Mouse (Mus musculus): ENCODE results near the gene Slc37a1.
"Not testable (repeated sequence)": the region's sequence is repeated elsewhere in the genome, so short reads cannot be mapped to it uniquely, and the experiment has no call there.

Slc37a1 gene

GRCm38 (mm10) chr17:31269761-31270160 lies 16.8 kb upstream of the Slc37a1 start:
- DNase-seq: no peak

GRCm38 (mm10) chr17:31270246-31270645 lies 16.3 kb upstream of the Slc37a1 start:
- no peak for DNase-seq

GRCm38 (mm10) chr17:31270736-31271135 lies 15.9 kb upstream of the Slc37a1 start:
- DNase-seq: not testable (repeated sequence)

DNA sequence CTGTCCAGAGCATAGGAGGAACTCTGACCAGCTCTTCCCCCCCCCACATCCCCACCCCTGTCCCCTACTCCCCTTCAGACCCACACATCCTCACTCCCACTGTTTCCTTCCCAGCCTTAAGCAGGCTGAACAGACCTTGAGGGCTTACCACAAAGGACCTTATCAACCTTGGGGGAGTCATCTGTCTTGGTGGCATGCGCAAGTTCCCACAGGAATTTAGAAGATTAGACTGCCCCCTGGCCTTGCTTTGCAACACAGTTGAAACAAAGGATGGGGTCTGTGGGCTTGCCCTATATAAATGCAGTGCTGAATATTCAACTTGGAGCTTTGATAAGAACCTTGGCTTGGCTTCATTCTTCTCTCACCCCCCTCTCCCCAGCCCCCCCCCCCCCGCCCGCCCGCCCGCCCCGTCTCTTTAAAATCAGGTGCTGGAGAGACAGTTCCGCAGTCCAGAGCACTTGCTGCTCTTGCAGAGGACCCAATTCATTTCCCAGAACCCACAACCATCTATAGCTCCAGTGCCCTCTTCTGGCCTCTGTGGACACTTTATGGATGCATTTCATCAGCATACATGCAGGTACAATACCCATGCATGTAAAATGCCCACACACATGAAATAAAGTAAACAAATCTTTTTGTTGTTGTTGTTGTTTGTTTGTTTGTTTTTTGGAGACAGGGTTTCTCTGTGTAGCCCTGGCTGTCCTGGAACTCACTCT lies 15.3 kb upstream of the Slc37a1 start:
- no peak for DNase-seq

DNA sequence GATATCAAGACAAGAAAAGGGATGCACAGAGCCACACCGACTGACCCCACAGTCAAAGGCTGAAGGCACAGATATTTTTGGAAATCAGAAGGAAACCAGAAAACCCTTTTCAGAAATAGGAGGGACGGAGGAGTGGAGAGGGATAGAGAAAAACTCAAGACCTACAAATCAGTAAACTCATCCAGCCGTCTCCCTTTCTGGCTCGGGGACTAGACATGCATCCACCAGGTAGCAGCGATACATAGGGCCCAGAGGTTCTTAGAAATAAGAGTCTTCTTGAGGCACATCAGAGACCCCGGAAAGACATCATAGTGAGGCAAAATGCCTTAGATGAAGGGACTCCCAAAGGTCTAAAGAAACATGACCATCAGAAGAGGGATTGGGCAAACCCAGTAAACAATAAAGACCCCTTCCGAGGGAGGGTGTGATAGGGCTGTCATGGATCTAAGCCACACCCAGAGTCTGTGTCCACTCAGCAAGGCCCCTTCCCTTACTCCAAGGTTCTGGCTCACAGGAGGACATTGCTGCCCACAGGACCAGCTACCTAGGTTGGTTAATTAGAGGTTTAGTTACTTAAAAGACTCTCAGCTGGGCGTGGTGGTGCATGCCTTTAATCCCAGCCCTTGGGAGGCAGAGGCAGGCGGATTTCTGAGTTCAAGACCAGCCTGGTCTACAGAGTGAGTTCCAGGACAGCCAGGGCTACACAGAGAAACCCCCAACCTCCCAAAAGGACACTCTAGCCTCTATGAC lies 14.0 kb upstream of the Slc37a1 start:
- DNase-seq: no peak

DNA sequence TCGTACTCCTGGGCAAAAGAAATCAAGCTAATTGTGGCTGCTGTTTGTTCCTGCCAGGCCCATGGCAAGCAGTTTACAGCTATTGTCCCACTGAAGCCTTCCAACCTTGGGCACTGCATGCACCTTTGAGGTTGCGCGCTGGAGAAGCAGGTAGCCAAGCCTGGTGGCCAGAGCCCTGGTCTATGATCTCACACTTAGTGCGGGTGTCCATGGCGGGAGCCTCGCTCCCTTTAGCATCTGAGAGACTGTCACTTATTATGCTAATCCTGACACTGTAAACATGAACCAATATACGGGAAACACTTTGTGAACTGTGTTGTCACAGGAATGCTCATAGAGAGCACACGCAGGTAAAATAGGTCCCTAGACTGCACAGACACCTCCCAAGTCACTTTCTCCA lies 13.0 kb upstream of the Slc37a1 start:
- DNase-seq: no peak

- DNase-seq: no peak
Measured at GRCm38 (mm10) chr17:31275181-31275580, 11.4 kb upstream of the Slc37a1 start.

DNA sequence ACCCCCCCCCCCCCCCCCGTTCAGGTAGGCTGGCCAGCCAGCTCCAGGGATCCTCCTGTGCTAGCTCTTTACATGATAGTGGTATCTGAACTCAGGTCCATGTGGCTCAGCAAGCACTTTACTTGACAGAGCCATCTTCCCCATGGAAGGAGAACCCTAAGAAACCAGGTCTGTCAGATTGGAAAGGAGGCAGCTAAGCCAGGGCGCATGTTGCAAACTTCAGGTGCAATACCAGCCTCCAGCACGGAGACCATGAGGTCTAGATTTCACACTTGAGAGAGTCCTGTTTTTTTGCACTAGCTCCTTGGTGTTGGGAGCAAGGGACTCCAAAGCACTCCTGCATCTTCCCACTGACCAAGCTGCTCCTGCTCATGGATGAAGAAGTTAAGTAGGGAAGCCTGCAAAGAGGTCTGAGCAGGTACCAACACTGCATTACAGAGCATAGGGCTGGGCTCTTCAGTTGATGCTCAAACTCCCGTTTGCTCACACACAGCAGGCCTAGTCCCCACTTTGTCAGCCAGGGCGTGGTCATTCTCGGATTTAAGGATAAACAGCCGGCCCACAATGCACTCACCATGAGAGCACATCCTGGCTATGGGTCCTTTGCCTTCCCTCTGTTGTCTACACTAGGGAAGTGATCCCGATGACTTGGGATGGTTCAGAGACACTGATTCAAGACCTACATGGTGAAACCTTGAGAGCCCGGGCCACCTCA lies 10.2 kb upstream of the Slc37a1 start:
- DNase-seq: peak; percentile 55

DNA sequence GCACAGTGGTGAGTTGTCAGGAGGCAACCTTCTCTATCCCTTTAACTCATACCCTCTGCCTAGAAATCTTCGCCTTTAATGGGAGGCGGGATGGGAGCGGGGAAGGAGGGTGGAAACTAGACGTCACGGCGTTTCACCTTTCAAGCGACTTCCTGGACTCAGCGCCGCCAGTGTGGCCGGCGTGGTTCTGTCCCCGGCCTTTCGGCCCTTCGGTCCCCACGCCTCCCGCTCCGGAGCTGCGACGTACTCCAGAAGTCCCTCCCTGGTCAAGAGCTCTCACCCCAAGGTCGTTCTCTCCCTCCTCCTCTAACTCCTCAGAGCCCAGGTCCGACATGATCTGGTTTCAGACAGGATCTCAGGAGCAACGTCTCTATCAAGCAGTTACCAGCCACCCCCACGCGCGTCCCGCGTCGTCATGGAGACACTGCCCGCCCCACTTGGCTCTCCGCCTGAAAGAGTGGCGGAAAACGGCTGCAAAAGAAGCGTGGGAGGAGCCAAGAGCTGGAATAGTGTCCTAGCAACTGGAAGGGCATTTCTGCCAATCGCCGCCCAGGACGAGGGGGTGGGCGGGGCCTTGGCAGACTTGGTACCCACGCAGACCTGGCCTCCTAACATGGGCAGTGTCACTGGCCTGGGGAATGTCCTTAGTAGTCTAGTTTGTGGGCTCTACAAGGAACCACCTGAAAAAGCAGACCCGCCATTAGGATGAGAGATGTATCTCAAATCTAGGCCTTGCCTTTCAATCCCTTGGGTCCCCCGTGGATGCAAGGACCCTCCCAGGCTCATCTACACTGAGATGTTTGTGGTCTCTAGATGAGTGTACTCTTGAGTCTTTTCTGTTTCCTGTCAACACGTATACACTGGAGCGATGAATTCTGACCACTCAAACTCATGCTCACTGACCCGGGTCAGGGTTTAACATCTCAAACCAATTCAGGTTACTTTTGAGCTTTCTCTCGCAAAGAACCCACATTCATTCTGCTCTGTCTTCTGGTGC lies 9.4 kb upstream of the Slc37a1 start, which contains the start of gene Rsph1:
Rsph1 (minus strand) TSS at position 462 of the 997 bp plus-strand sequence.
- DNase-seq: peak; percentile 100

DNA sequence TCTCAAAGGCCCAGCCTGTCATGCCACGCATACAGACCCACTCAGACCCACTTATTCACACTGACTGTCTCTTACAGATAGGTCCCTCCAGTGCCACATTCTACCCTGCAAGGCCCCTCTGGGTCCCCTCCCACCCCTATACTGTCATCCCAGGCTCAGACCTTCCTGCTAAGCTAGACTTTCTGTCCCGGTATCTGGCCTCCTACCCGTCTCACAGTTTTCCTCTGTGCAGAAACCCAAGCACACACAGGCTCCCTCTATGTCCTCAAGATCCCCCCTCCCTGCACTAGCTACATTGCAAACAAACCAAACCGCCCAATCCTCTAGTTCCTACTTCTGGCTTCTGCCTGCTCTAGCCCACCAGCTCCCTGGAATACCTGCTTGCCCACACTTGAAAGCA lies 8.7 kb upstream of the Slc37a1 start:
- DNase-seq: no peak

DNA sequence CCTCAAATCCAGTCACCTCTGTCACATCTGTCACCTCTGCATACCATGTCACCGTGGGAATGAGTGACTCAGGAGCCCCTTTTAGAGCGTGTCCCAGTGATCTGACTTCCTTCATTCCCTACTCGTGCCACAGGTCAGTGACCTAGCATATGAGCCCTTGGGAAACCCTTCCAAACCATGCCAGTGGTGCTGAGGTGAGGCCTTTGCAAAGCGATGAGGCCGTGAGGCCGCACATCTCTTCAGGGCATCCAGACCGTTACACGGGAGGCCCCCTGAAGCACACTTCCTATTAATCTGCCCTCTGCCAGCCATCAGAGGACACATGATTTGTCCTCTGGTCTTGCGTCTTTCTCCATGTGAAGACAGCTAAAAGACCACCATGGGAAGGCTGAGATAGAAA lies 7.1 kb upstream of the Slc37a1 start:
- DNase-seq: no peak

- DNase-seq: no peak
Measured at GRCm38 (mm10) chr17:31280269-31280668, 6.3 kb upstream of the Slc37a1 start.

GRCm38 (mm10) chr17:31281830-31282686 lies 4.5 kb upstream of the Slc37a1 start:
- DNase-seq: no peak

GRCm38 (mm10) chr17:31282687-31283053 lies 3.9 kb upstream of the Slc37a1 start:
- no peak for DNase-seq

- no peak for DNase-seq
Measured at GRCm38 (mm10) chr17:31285867-31286266, 725 bp upstream of the Slc37a1 start.

DNA sequence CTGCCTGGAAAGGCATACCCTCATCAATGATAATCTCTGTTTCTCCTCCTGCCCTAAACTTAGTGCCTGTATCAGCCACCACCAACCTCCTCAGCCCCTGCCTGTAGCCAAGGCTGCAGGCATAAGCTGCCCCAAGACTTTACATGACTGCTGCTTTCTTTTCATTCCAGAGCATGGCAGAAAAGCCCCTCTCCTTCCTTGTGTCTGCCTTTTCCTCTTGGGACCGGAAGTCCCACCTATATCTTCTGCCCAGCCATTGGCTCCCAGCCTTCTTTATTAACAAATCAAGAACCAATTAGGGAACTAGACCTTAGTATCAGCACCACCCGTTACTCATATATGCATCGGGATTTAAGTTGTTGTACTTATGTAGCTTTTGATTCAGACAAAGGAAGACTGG lies 624 bp downstream of the Slc37a1 start:
- no peak for DNase-seq

DNA sequence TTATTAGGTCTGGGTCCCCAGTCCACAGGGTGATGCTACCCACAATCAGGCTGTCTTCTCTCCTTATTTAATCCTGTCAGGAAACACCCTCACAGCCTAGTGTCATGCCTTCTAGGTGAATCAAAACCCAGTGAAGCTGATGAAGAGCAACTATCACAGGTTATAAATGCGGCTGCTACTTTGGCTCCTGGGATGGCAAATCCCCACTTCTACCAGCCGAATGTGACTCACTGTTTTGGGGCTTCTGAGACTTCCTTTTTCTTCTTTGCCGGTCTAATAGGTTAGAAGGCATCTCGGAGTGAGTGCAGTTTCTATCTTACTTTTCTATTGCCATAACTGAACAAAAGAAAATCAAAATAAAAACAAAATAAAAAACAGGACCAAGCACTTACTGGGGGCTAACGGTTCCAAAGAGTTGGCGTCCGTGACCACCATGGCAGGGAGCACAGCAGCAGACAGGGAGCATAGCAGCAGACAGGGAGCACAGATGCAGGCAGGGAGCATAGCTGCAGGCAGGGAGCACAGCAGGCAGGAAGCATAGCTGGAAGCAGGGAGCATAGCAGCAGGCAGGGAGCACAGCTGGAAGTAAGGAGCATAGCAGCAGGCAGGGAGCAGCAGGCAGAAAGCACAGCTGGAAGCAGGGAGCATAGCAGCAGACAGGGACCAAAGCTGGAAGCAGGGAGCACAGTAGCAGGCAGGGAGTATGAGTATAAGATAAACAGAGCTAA lies 2.6 kb downstream of the Slc37a1 start:
- no peak for DNase-seq

DNA sequence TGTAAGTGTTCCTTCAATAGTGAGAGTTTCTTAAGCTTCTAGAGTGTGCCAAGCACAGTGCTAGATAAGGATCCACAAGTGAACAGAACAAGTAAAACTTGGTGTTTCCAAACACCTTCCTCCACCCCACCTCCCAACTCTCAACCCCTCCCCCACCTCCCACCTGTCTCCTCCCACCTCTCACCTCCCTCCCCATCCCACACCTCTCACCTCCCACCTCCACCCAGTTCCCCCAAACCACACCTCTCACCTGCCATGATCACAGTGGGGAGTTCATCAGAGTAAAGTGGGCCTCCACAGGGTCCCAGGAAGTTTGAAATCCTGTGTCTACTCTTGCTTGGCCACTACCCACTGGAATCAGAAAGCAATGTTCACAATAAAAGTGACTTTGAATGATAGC lies 3.7 kb downstream of the Slc37a1 start:
- DNase-seq: no peak

DNA sequence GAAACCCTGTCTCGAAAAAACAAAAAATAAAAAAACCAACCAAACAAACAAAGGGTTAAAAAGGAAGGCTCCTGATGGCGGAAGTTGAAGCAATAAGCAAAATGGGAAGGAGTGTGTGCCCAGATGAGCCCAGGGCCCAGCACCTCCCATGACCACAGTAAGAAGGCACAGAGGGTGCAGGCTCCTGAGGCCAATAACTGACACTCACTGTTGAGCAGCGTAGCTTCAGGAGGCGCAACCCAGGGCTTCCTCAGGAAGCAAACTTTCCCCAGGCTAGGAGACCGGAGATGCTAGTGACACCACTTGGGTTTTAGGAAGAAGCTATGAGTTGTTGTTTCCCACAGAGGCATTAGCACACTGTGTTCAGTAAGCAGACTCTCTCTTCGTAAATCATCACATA lies 4.3 kb downstream of the Slc37a1 start:
- DNase-seq: no peak

DNA sequence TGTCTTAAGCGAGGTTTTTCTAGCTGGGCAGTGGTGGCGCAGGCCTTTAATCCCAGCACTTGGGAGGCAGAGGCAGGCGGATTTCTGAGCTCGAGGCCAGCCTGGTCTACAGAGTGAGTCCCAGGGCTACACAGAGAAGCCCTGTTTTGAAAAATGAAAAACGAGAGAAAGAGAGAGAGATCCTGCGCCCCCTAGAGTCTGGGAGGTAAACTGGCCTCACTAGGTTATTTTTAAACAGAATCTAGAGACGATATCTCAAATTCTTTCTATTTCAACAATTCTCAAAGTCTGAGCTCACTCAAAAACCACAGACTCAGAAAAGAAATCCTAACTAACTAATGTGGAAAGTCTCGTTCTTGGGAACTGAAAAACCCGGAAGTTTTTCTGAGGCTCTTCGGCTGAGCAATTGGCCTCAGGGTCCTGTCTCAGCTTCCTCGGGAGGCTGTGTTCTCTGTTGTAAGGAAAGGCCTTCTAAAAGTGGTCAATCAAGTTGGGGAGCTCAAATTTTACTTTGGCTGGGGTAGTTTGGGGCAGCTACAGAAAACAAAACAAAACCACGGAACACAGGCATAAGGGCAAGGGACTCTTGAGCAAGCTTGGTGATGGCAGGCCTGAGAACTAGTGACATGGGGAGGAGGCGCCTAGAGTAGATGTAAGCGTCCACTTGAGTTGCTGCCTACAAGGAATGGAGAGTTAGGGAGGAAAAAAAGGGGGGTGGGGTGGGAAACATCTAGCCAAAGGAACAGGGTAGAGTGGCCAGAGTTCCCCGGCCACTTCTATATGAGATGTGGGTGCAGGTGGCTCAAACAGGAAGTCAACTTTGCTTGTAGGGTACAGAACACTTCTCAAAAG lies 8.0 kb downstream of the Slc37a1 start:
- no peak for DNase-seq
